Mouse (Mus musculus) telencephalon, adult 2 months (tissue): ENCODE measurements around the gene Smpd4.
"Not testable (repeated sequence)": the region's sequence is repeated elsewhere in the genome, so short reads cannot be mapped to it uniquely, and the experiment has no call there.

Experiments used
- DNase-seq: peaks from one replicate; pipeline ENCODE4 v3.0.0-alpha.2; 2011; ENCODE audit warnings: low read depth, low spot score

Gene Smpd4

GRCm38 (mm10) chr16:17619198-17620105, at the start of gene Smpd4:
TSS of gene Smpd4 (plus strand) at chr16:17619354.
- no peak for DNase-seq

- DNase-seq, result no peak
Measured at GRCm38 (mm10) chr16:17575870-17576824, 43.0 kb upstream of the Smpd4 start.

- DNase-seq, result no peak
Measured at GRCm38 (mm10) chr16:17576825-17577215, 42.3 kb upstream of the Smpd4 start.

GRCm38 (mm10) chr16:17583064-17583463, 36.1 kb upstream of the Smpd4 start, which contains the start of gene Slc7a4:
TSS of gene Slc7a4 (minus strand) at chr16:17583214.
- DNase-seq, result no peak

- DNase-seq, result no peak
Measured at GRCm38 (mm10) chr16:17584555-17584954, 34.6 kb upstream of the Smpd4 start.

- DNase-seq, result no peak
Measured at GRCm38 (mm10) chr16:17590731-17591130, 28.4 kb upstream of the Smpd4 start.

GRCm38 (mm10) chr16:17600944-17601562, 18.1 kb upstream of the Smpd4 start:
- no peak for DNase-seq

DNA sequence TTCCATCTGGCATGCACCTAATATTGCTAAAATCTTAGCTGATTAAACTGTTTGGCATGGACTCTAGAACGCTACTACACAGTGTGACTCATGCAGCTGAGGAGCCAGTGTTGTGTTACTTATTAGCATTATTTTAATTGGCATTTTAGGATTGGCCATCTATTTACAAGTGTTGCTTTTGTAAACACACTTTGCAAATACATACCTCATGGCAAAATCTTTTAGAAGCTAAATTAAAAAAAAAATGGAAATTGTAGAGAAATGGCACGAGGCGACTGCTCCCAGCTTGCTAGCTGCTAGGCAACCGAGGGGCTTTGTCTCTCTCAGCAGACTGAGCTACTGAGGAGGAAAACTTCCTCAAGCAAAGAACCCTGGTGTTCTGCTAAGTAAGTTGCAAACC, 14.2 kb upstream of the Smpd4 start:
- DNase-seq, result no peak

DNA sequence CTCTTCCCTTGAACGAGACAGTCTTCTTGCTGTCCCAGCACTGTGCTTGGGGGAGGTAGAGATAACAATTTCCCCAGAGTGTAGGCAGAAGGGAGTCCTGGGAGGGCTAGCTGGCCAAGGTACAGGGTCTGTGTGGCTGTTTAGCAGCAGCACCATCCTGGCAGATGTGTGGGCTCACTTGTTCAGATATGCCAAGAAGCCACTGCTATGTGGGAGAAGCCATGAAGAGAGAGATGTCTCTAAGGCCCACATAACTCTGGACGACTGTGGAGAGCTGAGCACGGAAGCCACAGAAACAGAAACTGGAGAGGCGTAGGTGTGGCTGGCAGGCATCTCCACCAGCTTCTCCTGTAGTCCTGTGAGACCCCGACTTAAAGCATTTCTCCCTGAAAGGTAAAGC, 13.5 kb upstream of the Smpd4 start:
- no peak for DNase-seq

GRCm38 (mm10) chr16:17611383-17611782, 7.8 kb upstream of the Smpd4 start:
- no peak for DNase-seq

DNA sequence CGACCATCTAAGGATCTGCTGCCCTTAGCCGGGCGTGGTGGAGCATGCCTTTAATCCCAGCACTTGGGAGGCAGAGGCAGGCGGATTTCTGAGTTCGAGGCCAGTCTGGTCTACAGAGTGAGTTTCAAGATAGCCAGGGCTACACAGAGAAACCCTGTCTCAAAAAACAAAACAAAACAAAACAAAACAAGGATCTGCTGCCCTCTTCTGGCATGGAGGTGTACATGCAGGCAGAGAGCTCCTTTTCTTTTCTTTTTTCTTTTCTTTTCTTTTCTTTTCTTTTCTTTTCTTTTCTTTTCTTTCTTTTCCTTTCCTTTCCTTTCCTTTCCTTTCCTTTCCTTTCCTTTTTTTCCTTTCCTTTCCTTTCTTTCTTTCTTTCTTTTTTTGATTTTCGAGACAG, 4.4 kb upstream of the Smpd4 start:
- not testable (repeated sequence) for DNase-seq

- no peak for DNase-seq
Measured at GRCm38 (mm10) chr16:17616212-17616611, 2.9 kb upstream of the Smpd4 start.

- DNase-seq, result no peak
Measured at GRCm38 (mm10) chr16:17617922-17618565, 1.1 kb upstream of the Smpd4 start.

DNA sequence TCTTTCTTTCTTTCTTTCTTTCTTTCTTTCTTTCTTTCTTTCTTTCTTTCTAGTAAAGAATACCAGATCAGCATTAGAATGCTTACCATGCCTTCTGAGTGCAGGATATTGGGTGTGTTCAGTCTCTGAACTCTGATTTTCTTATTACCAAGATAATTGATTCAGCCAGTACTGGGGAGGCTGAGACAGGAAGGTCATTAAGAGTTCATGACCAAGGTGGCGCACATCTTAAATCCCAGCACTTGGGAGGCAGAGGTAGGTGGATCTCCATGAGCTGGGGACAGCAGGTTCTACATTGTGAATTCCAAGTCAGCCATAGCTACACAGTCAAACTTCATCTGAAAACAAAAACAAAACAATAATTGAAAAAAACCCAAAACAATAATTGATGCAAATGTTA, 2.8 kb downstream of the Smpd4 start:
- no peak for DNase-seq

DNA sequence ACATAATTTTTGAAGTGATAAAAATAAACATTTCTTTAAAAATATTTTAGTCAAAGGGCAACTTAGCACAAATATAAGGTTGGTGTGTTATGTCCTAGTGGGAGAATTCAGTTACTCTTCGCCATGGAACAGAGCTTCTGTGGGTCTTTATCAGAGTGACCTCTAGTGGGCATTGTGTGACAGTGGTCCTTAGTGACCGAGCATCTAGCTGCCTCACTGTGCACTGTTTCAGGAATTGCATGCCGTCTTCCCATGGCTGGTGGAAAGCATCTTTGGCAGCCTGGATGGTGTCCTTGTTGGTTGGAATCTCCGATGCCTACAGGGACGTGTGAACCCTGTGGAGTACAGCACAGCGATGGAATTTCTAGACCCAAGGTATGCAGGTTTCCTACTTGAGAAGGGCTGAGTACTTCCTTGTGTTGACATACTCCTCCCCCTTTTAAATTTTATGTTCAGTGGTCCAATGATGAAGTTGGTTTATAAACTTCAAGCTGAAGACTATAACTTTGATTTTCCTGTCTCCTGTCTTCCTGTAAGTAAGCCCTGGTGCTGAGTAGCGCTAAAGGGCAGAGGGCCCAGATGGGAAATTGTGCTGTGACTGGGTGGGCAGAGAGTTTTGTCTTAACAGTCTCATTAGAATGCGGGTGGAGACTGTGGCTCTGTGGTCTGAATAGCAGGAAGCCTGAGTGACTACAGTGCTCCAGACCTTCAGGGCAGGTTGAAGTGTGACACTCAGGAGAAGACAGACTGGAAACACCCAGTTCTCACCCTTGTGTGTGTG, 6.5 kb downstream of the Smpd4 start:
- no peak for DNase-seq

GRCm38 (mm10) chr16:17626269-17626555, 7.1 kb downstream of the Smpd4 start:
- DNase-seq, result no peak

DNA sequence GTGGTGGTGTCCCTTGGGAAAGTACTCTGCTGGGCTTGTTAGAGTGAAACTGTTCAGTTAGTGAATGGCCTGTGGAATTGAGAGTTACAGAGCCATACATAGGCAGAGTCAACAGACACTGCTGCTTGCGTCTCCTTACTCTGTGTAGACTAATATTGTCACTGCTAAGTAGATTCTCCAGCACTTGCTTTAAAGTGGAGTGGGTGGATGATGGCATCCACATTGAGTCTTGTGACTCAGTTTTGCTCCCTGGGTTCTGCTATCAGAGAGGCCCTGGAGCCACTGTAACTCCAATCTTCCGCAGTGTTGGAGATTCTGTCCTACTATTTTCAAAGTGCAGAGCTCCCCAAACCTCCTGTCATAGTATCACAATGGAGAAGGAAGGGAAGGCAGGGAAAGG, 13.4 kb downstream of the Smpd4 start:
- no peak for DNase-seq

DNA sequence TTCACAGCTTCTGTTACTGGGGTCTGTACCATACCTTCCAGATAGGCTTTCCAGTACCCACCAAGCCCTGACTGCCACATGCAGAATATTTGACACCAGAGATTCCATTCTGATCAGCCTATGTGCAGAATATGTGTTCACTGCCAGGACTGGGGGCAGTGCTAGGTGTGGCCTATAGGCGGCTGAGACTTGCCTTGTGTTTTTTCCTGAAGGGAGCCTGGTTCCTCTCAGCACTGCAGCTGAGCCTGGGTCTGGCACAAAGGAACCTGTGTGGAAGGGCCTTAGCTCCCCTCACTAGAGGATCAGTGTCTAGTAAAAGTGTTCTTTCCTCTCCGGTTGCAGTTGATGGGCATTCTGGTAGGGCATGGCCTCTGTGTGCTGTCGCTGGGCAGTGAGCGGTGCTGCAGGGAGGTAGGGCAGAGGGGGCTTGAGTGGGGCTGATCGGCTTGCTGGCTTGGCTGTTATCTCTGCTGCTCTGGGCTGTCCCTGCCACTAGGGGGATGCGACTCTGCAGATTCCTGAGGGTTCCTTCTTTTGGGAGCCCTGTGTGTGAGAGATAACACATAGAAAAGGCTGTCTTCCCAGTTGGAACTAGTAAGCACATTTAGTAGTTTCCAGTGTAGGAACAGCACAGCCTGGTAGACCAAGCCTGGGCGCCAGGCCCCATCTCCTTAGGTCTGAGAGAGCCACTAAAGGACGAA, 14.5 kb downstream of the Smpd4 start:
- DNase-seq, result no peak

GRCm38 (mm10) chr16:17636904-17637303, 17.8 kb downstream of the Smpd4 start:
- DNase-seq, result no peak

DNA sequence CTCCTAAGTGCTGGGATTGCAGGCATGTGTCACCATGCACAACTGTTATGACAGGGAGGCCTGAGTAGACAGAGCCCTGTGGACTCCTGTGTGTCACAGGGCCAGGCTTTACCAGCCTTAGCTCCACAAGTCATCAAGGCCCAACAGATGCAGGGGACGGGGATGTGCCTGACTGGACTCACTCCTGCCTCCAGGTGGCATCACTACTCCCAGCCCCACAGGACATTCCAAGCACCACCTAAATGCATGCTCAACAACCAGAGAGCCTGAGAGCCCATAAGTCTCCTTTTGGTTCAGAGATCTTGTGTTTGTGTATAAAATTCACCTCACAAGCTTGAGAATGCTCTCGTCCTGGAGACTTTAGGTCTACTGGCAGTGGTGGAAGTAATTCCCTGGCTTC, 18.5 kb downstream of the Smpd4 start:
- no peak for DNase-seq
